Mouse (Mus musculus) midbrain, postnatal 0 days (tissue): ENCODE measurements at regions not wholly inside any gene's neighbourhood (a gene's known extent, or its start where the extent isn't known, plus 50 kb on each side); places are given as distances from the start of the nearest gene placed in this dataset.
A peak's percentile ranks its signal among the peaks of the same experiment; 100 is the strongest.

Experiments used
- ATAC-seq: fragments of 200-750 bp; cut with Nextera tagmentation; 2 replicates; pipeline ENCODE4 v1.8.0; 2017; ENCODE audit warnings: moderate number of reproducible peaks, mild to moderate bottlenecking, moderate TSS enrichment, moderate library complexity; ENCODE audit not compliant: low FRiP score
- DNase-seq: peaks from one replicate; pipeline ENCODE4 v3.0.0-alpha.2; 2015; ENCODE audit warnings: low spot score
- H3K27ac ChIP-seq: fragments of 300-500 bp; sonication (generic); 2 replicates; pipeline ENCODE4 v1.5.1; 2014; ENCODE audit warnings: low read depth, mild to moderate bottlenecking, low read length, mixed read lengths
- H3K27me3 ChIP-seq: fragments of 300-500 bp; sonication (generic); 2 replicates; pipeline ENCODE4 v1.6.1; 2014; ENCODE audit warnings: low read length, control low read depth, mixed read lengths; ENCODE audit not compliant: insufficient read depth
- H3K36me3 ChIP-seq: fragments of 300-500 bp; sonication (generic); 2 replicates; pipeline ENCODE4 v1.6.1; 2014; ENCODE audit warnings: low read length, control low read depth, mixed read lengths; ENCODE audit not compliant: insufficient read depth
- H3K4me1 ChIP-seq: fragments of 300-500 bp; sonication (generic); 2 replicates; pipeline ENCODE4 v1.6.1; 2014; ENCODE audit warnings: mild to moderate bottlenecking, control low read depth, antibody characterized with exemption, low read length, mixed read lengths; ENCODE audit not compliant: insufficient read depth
- H3K4me2 ChIP-seq: fragments of 300-500 bp; sonication (generic); 2 replicates; pipeline ENCODE4 v1.6.1; 2014; ENCODE audit warnings: low read depth, mild to moderate bottlenecking, low read length, mixed read lengths; ENCODE audit not compliant: poor library complexity, severe bottlenecking
- H3K4me3 ChIP-seq: fragments of 300-500 bp; sonication (generic); 2 replicates; pipeline ENCODE4 v1.5.1; 2014; ENCODE audit warnings: low read depth, mild to moderate bottlenecking, low read length, moderate library complexity
- H3K9ac ChIP-seq: fragments of 300-500 bp; sonication (generic); replicated peaks from 2 replicates; pipeline ENCODE4 v1.6.1; 2014; ENCODE audit warnings: mild to moderate bottlenecking, low read length, moderate library complexity, mixed read lengths; ENCODE audit not compliant: poor library complexity, severe bottlenecking
- H3K9me3 ChIP-seq: fragments of 300-500 bp; sonication (generic); 2 replicates; pipeline ENCODE4 v1.6.1; 2016; ENCODE audit warnings: low read length, control low read depth
- CTCF ChIP-seq: IDR thresholded peaks from 2 replicates; pipeline ENCODE4 v1.5.1; 2016; ENCODE audit warnings: antibody characterized with exemption, mild to moderate bottlenecking
- WGBS: fragments of 180-500 bp; shearing (Covaris S2); extraction: QIAGEN DNeasy Blood & Tissue Kit; methylation state at CpG from one replicate; pipeline ENCODE4 v1.1.7; 2014; 5-methylcytosine and 5-hydroxymethylcytosine counted together

GRCm38 (mm10) chr4:142473284-142473683 lies 234.1 kb upstream of the Kazn start:
- H3K9me3 ChIP-seq = no peaks in the 10 kb centered on the region
- H3K27me3 ChIP-seq = no peaks in the 10 kb centered on the region
- no peak for DNase-seq
- peak; percentile 26; the same call in 1 of the 2 replicates for TF ChIP-seq CTCF
- no peak overlapping the region for H3K4me3 ChIP-seq
- no peak overlapping the region for H3K9ac ChIP-seq
- WGBS = 65% methylated on average over 8 of the region's 8 CpGs
- H3K4me2 ChIP-seq = peak overlapping the region; percentile 65
- no peak overlapping the region for H3K27ac ChIP-seq
- ATAC-seq = no peak
- H3K36me3 ChIP-seq = no peaks in the 10 kb centered on the region
- peaks cover 4% of the 10 kb centered on the region; the same call in 1 of the 2 replicates for H3K4me1 ChIP-seq

DNA sequence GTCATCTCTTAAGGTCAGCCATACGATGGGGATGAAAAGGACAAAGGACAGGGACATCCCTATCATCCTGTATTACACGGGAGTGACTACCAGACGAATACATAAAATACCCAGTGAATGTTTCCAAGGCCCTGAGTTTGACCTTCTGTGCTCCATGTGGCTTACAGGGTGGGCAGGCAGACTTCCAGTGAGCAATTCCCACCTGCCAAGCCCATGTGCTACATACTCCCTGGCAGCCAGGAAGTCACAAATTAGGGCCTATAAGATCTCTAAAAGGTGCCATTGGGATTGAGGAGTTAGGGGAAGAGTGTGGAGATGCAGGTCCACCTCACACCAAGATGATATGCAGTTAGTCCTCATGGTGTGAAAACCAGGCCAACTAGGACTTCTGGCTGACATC lies 233.1 kb upstream of the Kazn start:
- Histone ChIP-seq H3K4me1 (peaks cover 4% of the 10 kb centered on the region; the same call in 1 of the 2 replicates), H3K9me3 (no peaks in the 10 kb centered on the region), H3K9ac (no peak overlapping the region), H3K4me3 (no peak overlapping the region), H3K4me2 (no peak overlapping the region), H3K27me3 (no peaks in the 10 kb centered on the region), H3K36me3 (no peaks in the 10 kb centered on the region), H3K27ac (no peak overlapping the region)
- no peak for TF ChIP-seq CTCF
- no peak for DNase-seq
- no peak for ATAC-seq
- WGBS = 82% methylated on average over 3 of the region's 3 CpGs

DNA sequence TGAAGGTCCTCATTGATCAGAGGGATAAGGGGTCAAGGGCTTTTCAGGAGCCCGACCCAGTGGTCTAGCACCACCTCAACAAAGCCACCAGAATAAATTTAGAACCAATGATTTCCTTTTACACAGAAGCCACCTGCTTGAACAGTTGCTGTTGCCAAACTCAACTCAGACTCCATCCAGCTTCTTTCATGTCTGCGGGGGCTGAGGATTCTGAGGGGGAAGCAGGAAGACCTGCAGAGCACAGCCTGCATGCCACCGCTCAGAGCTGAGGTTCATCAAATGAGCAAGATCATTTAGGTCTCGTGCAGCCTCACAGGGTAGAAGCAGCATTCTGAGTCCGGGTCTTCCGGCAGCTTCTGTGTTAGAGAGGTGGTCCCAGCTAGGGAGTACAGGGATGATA lies 231.6 kb upstream of the Kazn start:
- DNase-seq (no peak), ATAC-seq (no peak)
- WGBS = 91% methylated on average over 6 of the region's 6 CpGs
- Histone ChIP-seq H3K4me3 (no peak overlapping the region), H3K27ac (no peak overlapping the region), H3K4me1 (peaks cover 4% of the 10 kb centered on the region; the same call in 1 of the 2 replicates), H3K4me2 (no peak overlapping the region), H3K9me3 (no peaks in the 10 kb centered on the region), H3K27me3 (no peaks in the 10 kb centered on the region), H3K9ac (no peak overlapping the region), H3K36me3 (no peaks in the 10 kb centered on the region)
- TF ChIP-seq CTCF = no peak

DNA sequence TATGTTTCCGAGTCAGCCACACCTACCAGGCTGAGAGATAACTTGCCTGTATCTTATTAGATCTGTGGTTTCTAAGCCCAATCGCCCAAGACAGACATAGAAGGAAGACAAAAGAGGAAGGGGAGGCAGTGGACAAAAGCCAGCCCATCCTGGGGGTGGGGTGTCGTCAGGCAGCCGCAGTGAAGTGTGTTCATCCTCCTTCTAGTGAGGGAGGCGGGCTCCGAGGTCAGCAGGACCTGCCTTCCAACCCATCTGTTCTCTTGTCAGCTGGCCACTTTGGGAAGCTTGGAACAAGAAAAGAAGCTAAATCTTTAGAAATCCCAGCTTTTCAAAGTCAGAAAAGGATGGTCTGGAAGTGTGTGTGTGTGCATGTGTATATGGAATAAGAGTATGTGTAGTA lies 228.7 kb upstream of the Kazn start:
- no peaks in the 10 kb centered on the region for H3K36me3 ChIP-seq
- WGBS = 44% methylated on average over 6 of the region's 6 CpGs
- H3K27me3 ChIP-seq = no peaks in the 10 kb centered on the region
- no peaks in the 10 kb centered on the region for H3K9me3 ChIP-seq
- H3K27ac ChIP-seq = 0 out of 2 replicates have a peak overlapping the region, but pooled peaks have one; percentile 0
- no peak for TF ChIP-seq CTCF
- ATAC-seq = no peak
- peak; percentile 47 for DNase-seq
- no peak overlapping the region for H3K4me2 ChIP-seq
- H3K9ac ChIP-seq = no peak overlapping the region
- no peaks in the 10 kb centered on the region for H3K4me1 ChIP-seq
- no peak overlapping the region for H3K4me3 ChIP-seq

DNA sequence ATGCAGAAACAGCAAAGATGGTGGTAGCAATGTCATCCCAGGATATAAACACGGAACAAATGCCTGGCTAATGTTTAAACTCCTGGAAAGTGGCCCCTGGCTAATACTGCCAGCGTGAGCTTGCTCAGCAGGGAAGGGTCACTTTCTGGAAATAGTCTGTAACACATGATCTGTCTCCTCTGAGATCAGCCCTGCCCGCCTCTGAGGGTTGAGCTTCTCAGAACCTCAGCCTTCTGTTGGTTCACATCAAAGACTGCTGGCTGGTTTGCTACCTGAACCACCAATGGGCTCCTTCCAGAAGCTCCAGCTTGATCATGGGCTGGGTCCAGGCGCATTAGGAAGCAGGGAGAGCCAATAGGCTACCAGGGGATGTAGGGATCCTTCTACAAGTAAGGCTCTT lies 226.0 kb upstream of the Kazn start:
- DNase-seq (no peak), ATAC-seq (no peak)
- no peak overlapping the region for H3K27ac ChIP-seq
- no peaks in the 10 kb centered on the region for H3K36me3 ChIP-seq
- no peaks in the 10 kb centered on the region for H3K4me1 ChIP-seq
- TF ChIP-seq CTCF = no peak
- no peak overlapping the region for H3K4me2 ChIP-seq
- no peaks in the 10 kb centered on the region for H3K27me3 ChIP-seq
- H3K9ac ChIP-seq = no peak overlapping the region
- H3K4me3 ChIP-seq = no peak overlapping the region
- no peaks in the 10 kb centered on the region for H3K9me3 ChIP-seq
- 91% methylated on average over 4 of the region's 4 CpGs for WGBS

DNA sequence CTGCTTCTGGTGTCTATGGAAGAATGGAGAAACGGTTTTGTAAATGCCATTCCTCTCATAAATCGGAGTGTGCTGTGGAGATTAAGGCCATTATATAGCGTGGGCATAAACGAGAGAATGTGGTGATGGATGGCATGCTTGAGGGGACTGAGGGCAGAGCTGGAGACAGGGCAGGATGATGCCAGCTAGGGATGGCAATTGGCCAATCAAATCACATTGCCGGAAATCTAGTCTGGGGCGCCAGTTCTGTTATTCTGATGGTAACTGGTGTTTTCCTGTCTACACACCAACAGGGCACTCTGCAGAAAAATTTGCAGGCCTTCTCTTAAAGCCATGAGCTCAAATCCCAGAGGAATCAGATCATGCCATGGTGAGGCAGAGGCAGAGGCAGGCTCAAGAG lies 224.9 kb upstream of the Kazn start:
- ATAC-seq (no peak), DNase-seq (no peak)
- WGBS = 87% methylated on average over 6 of the region's 6 CpGs
- Histone ChIP-seq H3K4me2 (no peak overlapping the region), H3K27me3 (no peaks in the 10 kb centered on the region), H3K36me3 (no peaks in the 10 kb centered on the region), H3K9ac (no peak overlapping the region), H3K9me3 (no peaks in the 10 kb centered on the region), H3K4me1 (no peaks in the 10 kb centered on the region), H3K27ac (no peak overlapping the region), H3K4me3 (no peak overlapping the region)
- no peak for TF ChIP-seq CTCF
